Mouse (Mus musculus) layer of hippocampus, postnatal 25 days (tissue): ENCODE results near the gene Rrp12. TPM values are rescaled to one million over a fixed set of nuclear protein-coding genes. Genes with fewer than 3 reads are reported as not detected.

Experiments used
- DNase-seq, 2 experiments: peaks; one replicate each; pipeline ENCODE4 v3.0.0; 2022; ENCODE audit warnings: mixed read lengths in 2 of 2, low spot score in 1 of 2; ENCODE audit errors: extremely low spot score in 1 of 2
- total RNA-seq, 2 experiments: library from RNA; stranded (reverse); gene quantifications; 2 replicates each; pipeline ENCODE4 v1.2.3; 2021

Rrp12 gene
- total RNA-seq, 2 experiments from 2014 or later = 32.9 to 33.5 TPM

DNA sequence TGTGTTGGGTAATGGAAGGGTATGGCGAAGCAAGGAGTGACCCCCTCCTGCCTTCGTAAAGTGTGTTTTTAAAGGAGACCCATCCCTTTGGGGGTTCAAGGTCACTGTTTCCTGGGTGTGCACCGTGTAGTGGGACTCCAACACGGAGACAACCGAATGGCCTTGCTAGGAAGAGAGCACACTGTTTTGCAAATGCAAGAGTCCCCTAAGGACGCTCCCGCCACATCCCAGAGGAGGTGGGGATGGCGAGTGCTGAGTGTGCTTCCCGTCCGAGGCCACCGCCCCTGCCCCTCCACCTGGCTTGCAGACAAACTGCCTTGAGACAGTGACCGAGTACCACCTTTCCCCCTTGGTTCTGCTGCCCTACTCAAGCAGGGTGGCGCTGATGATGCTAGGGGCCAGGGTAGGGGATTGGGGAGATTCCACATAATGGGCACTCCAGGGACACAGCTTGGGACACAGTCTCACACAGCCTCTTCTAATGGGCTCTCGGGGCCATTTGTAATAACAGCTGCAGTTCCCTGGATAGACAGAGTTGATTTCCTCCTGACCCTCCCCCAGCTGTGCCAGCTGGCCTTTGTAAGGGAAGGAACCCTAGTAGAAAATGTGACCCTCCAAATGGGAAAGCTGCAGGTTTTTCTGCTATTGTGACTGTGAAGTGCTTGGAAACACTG, 64.1 kb downstream of the Rrp12 start:
- DNase-seq = no peak

- peak in 1 of 2 experiments; percentile 23 for DNase-seq
These were observed 64.8 kb downstream of the Rrp12 start for GRCm38 (mm10) chr19:41831101-41831570.

DNA sequence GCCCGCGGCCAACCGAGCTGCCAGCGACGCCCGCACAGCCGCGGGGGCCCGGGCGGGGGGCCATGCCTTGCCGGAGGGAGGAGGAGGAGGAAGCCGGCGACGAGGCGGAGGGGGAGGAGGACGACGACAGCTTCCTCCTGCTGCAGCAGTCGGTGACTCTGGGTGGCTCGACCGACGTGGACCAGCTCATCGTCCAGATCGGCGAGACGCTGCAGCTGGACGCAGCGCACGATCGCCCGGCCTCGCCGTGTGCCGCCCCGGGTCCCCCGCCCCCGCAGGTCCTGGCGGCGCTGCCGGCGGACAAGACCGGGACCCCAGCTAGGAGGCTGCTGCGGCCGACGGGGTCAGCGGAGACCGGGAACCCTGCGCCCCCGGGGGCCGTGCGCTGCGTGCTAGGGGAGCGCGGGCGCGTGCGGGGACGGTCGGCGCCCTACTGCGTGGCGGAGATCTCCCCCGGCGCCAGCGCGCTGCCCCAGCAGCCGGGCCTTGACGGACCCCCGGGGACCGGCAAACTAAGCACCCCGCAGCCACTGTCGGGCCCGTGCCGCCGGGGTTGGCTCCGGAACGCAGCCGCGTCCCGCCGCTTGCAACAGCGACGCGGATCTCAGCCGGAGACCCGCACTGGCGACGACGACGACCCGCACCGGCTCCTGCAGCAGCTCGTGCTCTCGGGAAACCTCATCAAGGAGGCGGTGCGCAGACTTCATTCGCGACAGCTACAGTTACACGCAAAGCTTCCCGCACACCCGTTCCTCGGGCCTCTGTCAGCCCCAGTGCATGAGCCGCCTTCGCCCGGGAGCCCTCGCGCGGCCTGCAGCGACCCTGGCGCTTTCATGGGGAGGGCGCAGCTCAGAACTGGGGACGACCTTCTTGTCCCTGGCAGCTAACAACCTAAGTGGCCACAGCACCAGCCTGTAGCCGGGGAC, 65.6 kb downstream of the Rrp12 start:
- peak; percentile 33 to 53 for DNase-seq

DNA sequence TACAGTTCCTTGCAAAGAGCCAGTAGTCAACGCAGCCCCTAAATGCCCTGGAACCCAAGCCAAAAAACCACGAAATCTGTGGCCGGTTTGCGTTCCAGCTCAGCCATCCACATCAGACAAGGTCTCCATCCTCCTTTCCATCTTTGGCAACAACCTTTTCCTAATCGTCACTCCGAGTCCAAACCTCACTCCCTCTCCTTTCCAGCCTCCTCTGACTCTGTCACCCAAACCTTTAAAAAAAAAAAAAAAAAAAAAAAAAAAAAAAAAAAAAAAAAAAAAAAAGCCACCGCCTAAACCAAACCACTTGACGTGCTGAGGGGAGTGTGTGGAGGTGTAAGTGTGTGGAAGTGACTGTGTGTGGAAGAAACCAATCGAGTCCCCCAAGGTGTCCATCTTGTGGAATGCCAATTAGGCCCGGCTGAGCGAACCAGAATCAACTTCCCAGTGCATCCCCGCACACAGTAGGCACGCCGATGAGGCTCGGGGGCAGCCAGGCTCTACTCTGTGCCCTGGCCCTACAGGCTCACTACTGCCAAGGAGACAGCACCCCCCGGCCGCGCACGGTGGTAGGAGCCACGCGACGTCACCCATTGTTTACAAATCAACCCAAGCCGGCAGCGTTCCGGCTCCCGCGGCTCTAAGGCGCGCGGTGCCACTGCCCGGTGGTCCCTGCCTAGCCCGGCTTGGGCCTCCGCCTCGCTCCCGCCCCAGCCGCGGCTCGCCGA, 66.4 kb downstream of the Rrp12 start, which contains the start of gene Frat1:
Frat1 (plus strand) TSS at position 590 of the 725 bp plus-strand sequence.
- DNase-seq = peak; percentile 80 to 92

DNA sequence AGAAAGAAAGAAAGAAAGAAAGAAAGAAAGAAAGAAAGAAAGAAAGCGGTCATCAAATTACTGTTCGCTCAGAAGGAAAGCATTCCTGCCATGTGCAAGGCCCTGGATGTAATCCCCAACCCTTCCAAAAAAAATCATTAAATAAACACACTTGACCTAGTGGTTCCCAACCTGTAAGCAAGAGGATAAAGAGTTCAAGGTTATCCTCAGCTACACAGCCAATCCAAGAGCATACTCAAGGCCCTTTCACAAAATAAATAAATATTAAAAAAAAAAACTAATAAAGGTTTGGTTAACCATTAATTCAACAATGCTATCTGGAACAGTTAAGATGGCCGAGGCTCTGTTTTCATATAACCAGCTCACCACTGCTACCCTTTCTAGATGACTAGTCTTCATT, 67.0 kb downstream of the Rrp12 start:
- no peak for DNase-seq

DNA sequence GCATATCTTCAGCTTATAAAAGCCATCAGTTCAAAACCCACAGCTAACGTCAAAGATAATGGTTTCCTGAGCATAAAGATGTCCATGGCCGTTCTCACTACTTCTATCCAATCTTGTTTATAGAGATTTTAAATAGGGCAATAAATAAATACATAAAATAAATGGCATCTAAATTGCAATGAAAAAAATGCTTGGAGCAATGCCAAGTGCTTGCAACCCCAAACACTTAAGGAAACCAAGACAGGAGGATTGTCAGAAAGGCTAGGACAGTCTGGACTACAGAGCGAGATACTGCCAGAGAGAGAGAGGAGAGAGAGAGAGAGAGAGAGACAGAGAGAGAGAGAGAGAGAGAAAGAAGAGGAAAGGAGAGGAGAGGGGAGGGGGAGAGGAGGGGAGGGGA, 69.4 kb downstream of the Rrp12 start:
- no peak for DNase-seq

DNA sequence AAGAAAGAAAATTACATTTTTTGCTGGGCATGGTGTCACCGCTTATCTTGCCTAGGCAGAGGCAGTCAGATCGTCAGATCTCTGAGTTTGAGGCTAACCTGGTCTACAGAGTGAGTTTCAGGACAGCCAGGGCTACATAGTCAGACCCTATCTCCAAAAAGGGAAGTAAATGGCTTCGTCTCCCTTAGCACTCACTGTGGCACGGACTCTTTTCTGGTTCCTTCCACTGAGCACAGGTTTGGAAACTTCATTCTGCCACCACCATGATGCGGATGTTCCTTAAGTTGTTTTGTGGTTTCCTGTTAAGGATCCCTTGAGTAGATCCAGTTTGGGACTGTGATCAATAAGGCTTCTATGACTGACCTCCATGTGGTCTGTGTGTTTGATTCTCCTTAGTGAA, 71.0 kb downstream of the Rrp12 start:
- DNase-seq = no peak

- DNase-seq = no peak
These were observed 73.4 kb downstream of the Rrp12 start for GRCm38 (mm10) chr19:41822589-41822988.

DNA sequence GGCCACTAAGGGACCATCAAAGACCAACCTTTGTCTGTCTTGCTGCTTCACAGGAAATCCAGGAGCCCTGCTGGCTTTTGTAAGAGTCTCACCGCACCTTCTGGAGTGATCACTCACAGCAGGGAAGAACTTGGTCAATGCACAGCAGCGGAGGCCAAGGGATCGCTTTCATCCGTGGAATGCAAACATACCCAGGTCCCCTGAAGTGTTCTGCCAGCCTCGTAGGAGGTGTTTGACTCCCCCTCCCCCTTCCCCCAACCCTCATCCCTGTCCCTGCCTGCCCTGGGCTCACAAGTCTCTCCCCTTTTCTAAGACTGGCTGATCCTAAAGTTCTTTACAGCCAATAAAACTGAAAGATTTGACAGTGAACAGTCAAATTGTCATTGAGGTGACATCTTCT, 74.5 kb downstream of the Rrp12 start:
- no peak for DNase-seq

- no peak for DNase-seq
These were observed 77.2 kb downstream of the Rrp12 start for GRCm38 (mm10) chr19:41818749-41819148.

DNA sequence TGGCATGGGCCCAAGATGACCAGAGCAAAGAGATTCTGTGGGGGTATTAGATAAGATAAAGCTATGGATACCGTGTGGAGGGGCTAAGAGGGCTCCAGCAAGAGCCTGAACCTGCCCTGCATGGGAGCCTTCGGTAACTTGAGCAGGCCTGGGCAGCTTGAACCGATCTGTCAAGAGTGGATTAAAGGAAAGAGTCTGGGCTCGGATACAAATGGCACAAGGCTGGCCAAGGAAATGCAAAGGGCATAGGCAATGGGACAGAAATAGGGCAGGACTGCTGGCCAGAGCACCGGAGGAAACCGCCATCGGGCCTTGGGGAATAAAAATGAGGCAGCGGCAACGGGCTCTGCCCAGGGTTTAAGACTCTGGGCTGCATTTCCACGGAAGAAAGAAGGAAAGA, 78.6 kb downstream of the Rrp12 start:
- DNase-seq = no peak

DNA sequence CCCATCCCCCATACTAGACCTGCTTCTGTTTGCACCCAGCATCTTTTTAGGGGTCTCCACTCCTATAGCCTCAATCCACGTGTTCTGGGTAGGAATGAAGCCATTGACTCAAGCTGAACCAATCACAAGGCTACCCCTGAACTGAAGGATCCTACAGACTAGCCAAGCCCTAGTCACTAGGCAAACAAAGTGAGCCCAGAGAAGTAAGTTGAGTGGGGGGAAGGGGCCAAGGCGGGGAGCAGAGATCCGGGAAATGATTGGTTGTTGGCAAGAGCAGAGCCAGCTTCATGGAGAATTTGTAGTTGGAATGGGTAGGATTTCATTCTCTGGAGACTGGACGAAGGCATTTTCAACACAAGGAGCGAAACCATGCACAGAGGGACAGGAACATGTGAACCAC, 79.1 kb downstream of the Rrp12 start:
- no peak for DNase-seq

DNA sequence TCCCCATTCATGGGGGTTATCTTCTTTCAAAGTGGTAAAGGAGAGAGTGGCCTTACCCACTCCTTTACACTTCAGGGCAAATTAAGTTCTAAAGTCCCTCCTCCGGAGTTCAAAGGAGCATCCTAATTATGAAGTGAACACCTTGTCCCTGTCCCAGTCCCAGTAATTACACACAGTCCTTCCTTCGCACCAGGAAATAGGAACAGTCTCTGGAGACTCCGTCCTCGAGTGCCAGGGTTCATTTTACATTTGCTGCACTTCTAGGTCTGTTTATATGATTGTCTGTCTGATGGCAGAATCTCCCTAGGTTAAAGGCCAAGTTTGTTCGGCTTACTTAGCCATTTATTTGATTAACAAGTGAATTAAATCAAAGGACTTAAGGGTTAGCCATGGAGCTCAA, 79.6 kb downstream of the Rrp12 start:
- DNase-seq = no peak

DNA sequence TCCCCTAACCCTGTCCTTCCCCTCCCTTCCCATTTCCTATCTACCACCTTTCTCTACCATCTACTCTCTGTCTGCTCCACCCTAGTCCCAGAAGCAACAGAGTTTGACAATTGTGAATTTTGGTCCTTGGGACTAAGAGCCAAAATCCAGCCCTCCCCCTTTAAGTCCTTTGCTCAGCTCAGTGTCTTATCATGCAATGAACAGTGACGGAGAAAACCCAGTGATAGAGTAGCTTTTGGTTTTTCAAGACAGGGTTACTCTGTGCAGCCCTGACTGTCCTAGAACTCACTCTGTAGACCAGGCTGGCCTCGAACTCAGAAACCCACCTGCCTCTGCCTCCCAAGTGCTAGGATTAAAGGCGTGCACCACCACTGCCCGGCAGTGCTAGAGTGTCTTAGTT, 82.6 kb downstream of the Rrp12 start:
- DNase-seq = no peak

Other genes starting within 250 kb of the Rrp12 start
- gene Slit1, start 152.5 kb downstream of the Rrp12 start, total RNA-seq = 100 to 1,000 TPM; 180 to 224 TPM
- 1 to 10 TPM; 2.4 to 2.5 TPM for gene Arhgap19, start 94.1 kb downstream of the Rrp12 start, total RNA-seq
- gene Frat1, start 66.2 kb downstream of the Rrp12 start, total RNA-seq = 10 to 100 TPM; 22.4 to 24.8 TPM
- gene Frat2, start 48.0 kb downstream of the Rrp12 start, total RNA-seq = 10 to 100 TPM; 13.9 to 14.9 TPM
- gene Pgam1, start 15.8 kb upstream of the Rrp12 start, total RNA-seq = 100 to 1,000 TPM; 510 to 584 TPM
- 10 to 100 TPM; 28.3 to 32.4 TPM for gene Exosc1, start 37.2 kb upstream of the Rrp12 start, total RNA-seq
- 10 to 100 TPM; 46.4 to 50.9 TPM for gene Zdhhc16, start 37.3 kb upstream of the Rrp12 start, total RNA-seq
- 10 to 100 TPM; 28.6 to 42.0 TPM for gene Mms19, start 85.0 kb upstream of the Rrp12 start, total RNA-seq
- gene Ubtd1, start 85.6 kb upstream of the Rrp12 start, total RNA-seq = 10 to 100 TPM; 13.7 to 14.0 TPM
- not detected for gene Ankrd2, start 139.8 kb upstream of the Rrp12 start, total RNA-seq
- gene Hoga1, start 149.4 kb upstream of the Rrp12 start, total RNA-seq = 1 to 10 TPM; 5.2 to 8.2 TPM
- 1 to 10 TPM in 1 of 2 experiments, under 1 TPM in 1; 0.76 to 1.6 TPM for gene 4933411K16Rik, start 156.1 kb upstream of the Rrp12 start, total RNA-seq
- gene Morn4, start 190.2 kb upstream of the Rrp12 start, total RNA-seq = 10 to 100 TPM; 71.1 to 72.9 TPM
- gene Pi4k2a, start 194.3 kb upstream of the Rrp12 start, total RNA-seq = 10 to 100 TPM; 62.8 to 67.1 TPM
- 10 to 100 TPM; 19.7 to 21.7 TPM for gene Avpi1, start 232.9 kb upstream of the Rrp12 start, total RNA-seq